Mouse (Mus musculus): Measurements from ENCODE around the gene Arhgap19. TPM values are rescaled to one million over a fixed set of nuclear protein-coding genes. Genes with fewer than 3 reads are reported as not detected.
A peak's percentile ranks its signal among the peaks of the same experiment; 100 is the strongest.

Gene Arhgap19
- total and polyA plus RNA-seq, 2 experiments = 1.2 to 1.9 TPM

DNA sequence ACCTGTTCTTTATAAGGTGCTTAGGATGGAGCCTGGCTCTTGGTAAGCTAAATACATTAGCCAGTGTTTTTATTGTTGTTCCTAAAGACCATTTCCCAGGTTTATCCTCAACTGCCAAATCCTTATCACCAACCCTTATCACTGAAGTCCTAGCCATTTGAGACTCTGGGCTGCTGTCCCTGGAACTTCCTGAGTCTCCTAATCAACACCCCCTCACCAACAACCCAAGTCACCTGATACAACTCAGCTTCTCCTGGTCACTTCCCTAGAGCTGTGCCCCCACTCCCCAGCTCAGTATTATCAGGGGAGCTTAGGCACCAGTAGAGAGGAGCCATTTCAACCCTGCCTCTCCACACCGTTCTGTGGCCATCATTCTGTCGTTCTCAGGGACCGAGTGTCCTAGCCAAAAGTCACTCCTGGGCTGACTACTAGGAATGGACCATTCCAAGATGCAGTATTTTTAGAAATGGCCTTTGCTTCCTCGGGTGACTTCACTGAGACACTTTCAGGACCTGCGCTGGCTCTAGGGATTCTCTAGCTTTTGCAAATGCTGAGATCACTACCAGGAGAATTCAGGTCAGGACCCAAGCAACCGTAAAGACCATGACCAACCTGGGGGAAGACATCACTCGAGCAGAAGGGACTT is 39.4 kb upstream of the Arhgap19 start:
- no peak for TF ChIP-seq CTCF (IDR thresholded peaks at IDR 0.05; ENCODE audit: low read depth, low read length)
- no peak for TF ChIP-seq POLR2A (IDR thresholded peaks at IDR 0.05; ENCODE audit: extremely low read depth, insufficient read depth, low read length)
- Histone ChIP-seq H3K9ac (ENCODE audit: low read depth, low read length) (no peak overlapping the region), H3K27ac (replicated peaks; ENCODE audit: insufficient read depth, low read depth, low read length) (no peak overlapping the region), H3K36me3 (ENCODE audit: control insufficient read depth, insufficient read depth, low read length) (no peaks in the 10 kb centered on the region), H3K27me3 (ENCODE audit: control insufficient read depth, insufficient read depth, low read length) (no peaks in the 10 kb centered on the region), H3K4me3 (ENCODE audit: insufficient read depth, low read depth, low read length) (no peak overlapping the region), H3K79me2 (ENCODE audit: control insufficient read depth, insufficient read depth, low read length) (no peaks in the 10 kb centered on the region; the same call in 1 of the 2 replicates), H3K4me1 (ENCODE audit: control insufficient read depth, insufficient read depth, low read length) (peaks cover 14% of the 10 kb centered on the region)
- DNase-seq (ENCODE audit: extremely low read depth, low read depth, low spot score) = no peak
- 76% methylated on average over 7 of the region's 7 CpGs for WGBS

DNA sequence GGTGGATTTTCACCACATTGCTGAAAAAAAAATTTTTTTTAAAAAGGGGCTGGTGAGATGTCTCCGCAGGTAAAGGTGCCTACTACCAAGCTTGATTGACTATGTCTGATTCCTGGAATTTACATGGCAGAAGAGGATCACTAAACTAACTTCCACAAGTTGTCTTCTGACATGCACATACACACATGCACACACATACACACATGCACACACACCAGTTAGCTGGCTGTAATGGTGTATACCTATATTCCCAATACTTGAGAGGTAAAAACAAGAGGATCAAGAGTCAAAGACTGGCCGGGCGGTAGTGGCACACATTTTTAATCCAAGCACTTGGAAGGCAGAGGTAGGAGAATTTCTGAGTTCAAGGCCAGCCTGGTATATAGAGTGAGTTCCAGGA is 37.8 kb upstream of the Arhgap19 start:
- no peak overlapping the region for H3K9ac ChIP-seq (ENCODE audit: low read depth, low read length)
- no peak overlapping the region for H3K27ac ChIP-seq (replicated peaks; ENCODE audit: insufficient read depth, low read depth, low read length)
- H3K4me3 ChIP-seq (ENCODE audit: insufficient read depth, low read depth, low read length) = no peak overlapping the region
- no peaks in the 10 kb centered on the region for H3K27me3 ChIP-seq (ENCODE audit: control insufficient read depth, insufficient read depth, low read length)
- no peaks in the 10 kb centered on the region for H3K79me2 ChIP-seq (ENCODE audit: control insufficient read depth, insufficient read depth, low read length)
- peaks cover 12% of the 10 kb centered on the region for H3K4me1 ChIP-seq (ENCODE audit: control insufficient read depth, insufficient read depth, low read length)
- DNase-seq (ENCODE audit: extremely low read depth, low read depth, low spot score) = no peak
- TF ChIP-seq POLR2A (IDR thresholded peaks at IDR 0.05; ENCODE audit: extremely low read depth, insufficient read depth, low read length) (no peak), CTCF (IDR thresholded peaks at IDR 0.05; ENCODE audit: low read depth, low read length) (no peak)
- H3K36me3 ChIP-seq (ENCODE audit: control insufficient read depth, insufficient read depth, low read length) = no peaks in the 10 kb centered on the region
- 81% methylated on average over 3 of the region's 3 CpGs for WGBS

DNA sequence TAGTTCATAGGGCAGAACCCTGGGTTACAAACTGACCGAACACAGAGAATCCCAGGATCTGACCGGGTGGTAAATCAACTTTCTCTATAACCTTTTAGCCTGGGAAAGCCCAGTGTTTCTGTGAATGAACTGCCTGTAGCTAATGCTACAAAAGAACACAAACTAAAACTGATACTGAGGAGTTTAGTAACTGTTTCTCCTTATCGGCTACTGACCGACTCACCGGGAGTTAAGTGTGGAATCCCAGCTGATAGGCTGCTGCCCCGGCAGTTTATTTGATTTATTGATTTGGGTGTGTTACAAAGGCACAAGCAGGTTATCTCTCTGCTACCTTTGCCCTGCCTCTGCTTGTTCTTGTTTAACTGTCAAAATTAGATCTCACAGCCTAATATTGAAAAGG is 37.0 kb upstream of the Arhgap19 start:
- 22% methylated on average over 6 of the region's 6 CpGs for WGBS
- H3K27me3 ChIP-seq (ENCODE audit: control insufficient read depth, insufficient read depth, low read length) = no peaks in the 10 kb centered on the region
- H3K27ac ChIP-seq (replicated peaks; ENCODE audit: insufficient read depth, low read depth, low read length) = peak overlapping the region; percentile 93
- H3K4me3 ChIP-seq (ENCODE audit: insufficient read depth, low read depth, low read length) = peak overlapping the region; percentile 21; the same call in 1 of the 2 replicates
- peaks cover 12% of the 10 kb centered on the region for H3K4me1 ChIP-seq (ENCODE audit: control insufficient read depth, insufficient read depth, low read length)
- DNase-seq (ENCODE audit: extremely low read depth, low read depth, low spot score) = peak; percentile 97
- TF ChIP-seq POLR2A (IDR thresholded peaks at IDR 0.05; ENCODE audit: extremely low read depth, insufficient read depth, low read length) (no peak), CTCF (IDR thresholded peaks at IDR 0.05; ENCODE audit: low read depth, low read length) (no peak)
- H3K79me2 ChIP-seq (ENCODE audit: control insufficient read depth, insufficient read depth, low read length) = no peaks in the 10 kb centered on the region
- H3K9ac ChIP-seq (ENCODE audit: low read depth, low read length) = no peak overlapping the region
- no peaks in the 10 kb centered on the region for H3K36me3 ChIP-seq (ENCODE audit: control insufficient read depth, insufficient read depth, low read length)

DNA sequence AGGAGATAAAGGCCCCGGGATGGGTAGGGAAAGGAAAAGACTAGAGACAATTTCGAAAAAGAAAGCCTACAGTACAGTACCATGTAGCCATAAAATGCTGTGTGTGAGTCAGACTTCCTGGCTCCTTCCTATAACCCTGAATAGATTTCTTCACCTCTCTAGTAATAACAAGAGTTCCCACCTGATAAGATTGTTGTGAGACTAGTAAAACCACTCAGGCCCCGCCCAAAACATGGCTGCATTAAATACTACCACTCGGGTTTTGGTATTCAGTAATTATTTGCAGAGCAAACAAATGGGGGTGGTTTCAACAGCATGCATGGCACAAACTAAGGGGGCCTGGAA is 36.0 kb upstream of the Arhgap19 start:
- Histone ChIP-seq H3K9ac (ENCODE audit: low read depth, low read length) (no peak overlapping the region), H3K4me3 (ENCODE audit: insufficient read depth, low read depth, low read length) (no peak overlapping the region), H3K27me3 (ENCODE audit: control insufficient read depth, insufficient read depth, low read length) (no peaks in the 10 kb centered on the region), H3K4me1 (ENCODE audit: control insufficient read depth, insufficient read depth, low read length) (peaks cover 12% of the 10 kb centered on the region), H3K79me2 (ENCODE audit: control insufficient read depth, insufficient read depth, low read length) (no peaks in the 10 kb centered on the region), H3K36me3 (ENCODE audit: control insufficient read depth, insufficient read depth, low read length) (no peaks in the 10 kb centered on the region), H3K27ac (replicated peaks; ENCODE audit: insufficient read depth, low read depth, low read length) (peak overlapping the region; percentile 93)
- DNase-seq (ENCODE audit: extremely low read depth, low read depth, low spot score) = peak; percentile 49
- TF ChIP-seq POLR2A (IDR thresholded peaks at IDR 0.05; ENCODE audit: extremely low read depth, insufficient read depth, low read length) = no peak
- no peak for TF ChIP-seq CTCF (IDR thresholded peaks at IDR 0.05; ENCODE audit: low read depth, low read length)
- WGBS = 15% methylated on average over 4 of the region's 4 CpGs

DNA sequence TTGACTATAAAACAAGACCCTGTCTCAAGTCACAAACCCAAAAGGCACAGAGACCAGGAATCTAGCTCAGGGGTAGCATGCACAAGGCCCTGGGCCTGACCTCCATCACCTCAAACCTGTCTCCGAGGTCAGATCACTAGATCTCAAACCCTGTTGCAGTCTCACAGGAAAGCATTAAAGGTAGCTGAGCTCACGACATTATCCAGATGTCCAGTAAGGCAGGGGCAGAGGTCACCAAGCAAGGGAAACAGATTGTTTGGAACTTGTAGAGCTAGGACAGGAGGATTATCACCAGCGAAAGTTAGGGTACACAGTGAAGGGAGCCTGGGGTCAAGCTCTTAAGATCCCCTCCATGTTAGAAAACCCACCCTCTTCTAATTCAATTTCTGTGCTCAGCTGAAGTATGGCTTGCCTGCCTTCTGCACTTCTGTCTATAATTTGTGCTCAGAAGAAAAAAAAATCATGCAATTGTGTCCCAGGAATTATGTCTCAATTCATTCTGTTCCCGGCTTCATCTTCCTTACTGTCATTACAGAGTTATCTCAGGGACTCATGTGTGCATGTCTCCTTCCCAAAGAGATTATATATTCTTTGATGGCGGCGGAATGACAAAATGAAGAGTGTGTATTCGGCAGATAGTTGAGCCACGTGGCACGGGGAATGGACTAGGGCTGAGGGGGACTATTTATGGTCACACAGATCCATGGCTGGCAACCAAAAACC is 35.5 kb upstream of the Arhgap19 start:
- H3K4me1 ChIP-seq (ENCODE audit: control insufficient read depth, insufficient read depth, low read length) = peaks cover 12% of the 10 kb centered on the region

DNA sequence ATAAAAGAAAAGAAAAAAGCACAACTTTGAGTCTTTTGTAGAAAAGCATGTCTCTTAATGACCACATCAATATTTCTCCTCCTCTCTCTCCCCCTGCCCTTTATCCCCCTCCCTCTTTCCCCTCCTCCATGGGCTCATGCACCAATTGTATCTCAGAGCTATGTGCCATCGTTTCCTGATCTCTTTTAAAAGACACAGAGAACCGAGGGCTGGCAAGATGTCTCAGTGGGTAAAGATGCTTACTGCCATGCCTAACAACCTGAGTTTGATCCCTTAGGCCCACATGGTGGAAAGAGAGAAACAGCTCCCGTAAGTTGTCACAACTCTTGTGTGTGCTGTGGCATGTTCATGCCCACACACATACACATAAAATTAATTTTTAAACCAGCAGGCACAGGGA is 34.9 kb upstream of the Arhgap19 start:
- H3K9ac ChIP-seq (ENCODE audit: low read depth, low read length) = no peak overlapping the region
- H3K27me3 ChIP-seq (ENCODE audit: control insufficient read depth, insufficient read depth, low read length) = no peaks in the 10 kb centered on the region
- H3K4me3 ChIP-seq (ENCODE audit: insufficient read depth, low read depth, low read length) = no peak overlapping the region
- no peak overlapping the region for H3K27ac ChIP-seq (replicated peaks; ENCODE audit: insufficient read depth, low read depth, low read length)
- TF ChIP-seq CTCF (IDR thresholded peaks at IDR 0.05; ENCODE audit: low read depth, low read length) (no peak), POLR2A (IDR thresholded peaks at IDR 0.05; ENCODE audit: extremely low read depth, insufficient read depth, low read length) (no peak)
- H3K36me3 ChIP-seq (ENCODE audit: control insufficient read depth, insufficient read depth, low read length) = no peaks in the 10 kb centered on the region
- H3K4me1 ChIP-seq (ENCODE audit: control insufficient read depth, insufficient read depth, low read length) = peaks cover 16% of the 10 kb centered on the region
- no peaks in the 10 kb centered on the region for H3K79me2 ChIP-seq (ENCODE audit: control insufficient read depth, insufficient read depth, low read length)
- WGBS = 52% methylated on average over 3 of the region's 3 CpGs
- DNase-seq (ENCODE audit: extremely low read depth, low read depth, low spot score) = no peak

More for the DNA sequence above, 35.5 kb upstream of the Arhgap19 start:
- Histone ChIP-seq H3K4me3 (ENCODE audit: insufficient read depth, low read depth, low read length) (no peak overlapping the region), H3K9ac (ENCODE audit: low read depth, low read length) (no peak overlapping the region), H3K36me3 (ENCODE audit: control insufficient read depth, insufficient read depth, low read length) (no peaks in the 10 kb centered on the region), H3K79me2 (ENCODE audit: control insufficient read depth, insufficient read depth, low read length) (no peaks in the 10 kb centered on the region), H3K27ac (replicated peaks; ENCODE audit: insufficient read depth, low read depth, low read length) (0 out of 2 replicates have a peak overlapping the region, but pooled peaks have one; percentile 25), H3K27me3 (ENCODE audit: control insufficient read depth, insufficient read depth, low read length) (no peaks in the 10 kb centered on the region)
- no peak for TF ChIP-seq POLR2A (IDR thresholded peaks at IDR 0.05; ENCODE audit: extremely low read depth, insufficient read depth, low read length)
- no peak for TF ChIP-seq CTCF (IDR thresholded peaks at IDR 0.05; ENCODE audit: low read depth, low read length)
- DNase-seq (ENCODE audit: extremely low read depth, low read depth, low spot score) = no peak
- 39% methylated on average over 9 of the region's 9 CpGs for WGBS

Measured in liver, adult 2 months (tissue).